Mouse (Mus musculus) CD4-positive, CD25-positive, alpha-beta regulatory T cell, adult 4 months (primary cell): ENCODE measurements around the gene Fam193b. TPM values are rescaled to one million over a fixed set of nuclear protein-coding genes. Genes with fewer than 3 reads are reported as not detected.
"Not testable (repeated sequence)": the region's sequence is repeated elsewhere in the genome, so short reads cannot be mapped to it uniquely, and the experiment has no call there.

Experiments used
- ATAC-seq: one replicate; pipeline ENCODE4 v1.8.0; 2017
- polyA plus RNA-seq, 2 experiments: library from polyadenylated mRNA; unstranded; fragments of 100-300 nt; shearing (Covaris generic); gene quantifications; one replicate each; pipeline ENCODE4 v1.2.1; 2017

Gene Fam193b
- polyA plus RNA-seq, 2 experiments from 2014 or later: 36.3 to 40.2 TPM

GRCm38 (mm10) chr13:55570286-55570973 is 490 bp downstream of the Fam193b start:
- ATAC-seq: peak; percentile 15

DNA sequence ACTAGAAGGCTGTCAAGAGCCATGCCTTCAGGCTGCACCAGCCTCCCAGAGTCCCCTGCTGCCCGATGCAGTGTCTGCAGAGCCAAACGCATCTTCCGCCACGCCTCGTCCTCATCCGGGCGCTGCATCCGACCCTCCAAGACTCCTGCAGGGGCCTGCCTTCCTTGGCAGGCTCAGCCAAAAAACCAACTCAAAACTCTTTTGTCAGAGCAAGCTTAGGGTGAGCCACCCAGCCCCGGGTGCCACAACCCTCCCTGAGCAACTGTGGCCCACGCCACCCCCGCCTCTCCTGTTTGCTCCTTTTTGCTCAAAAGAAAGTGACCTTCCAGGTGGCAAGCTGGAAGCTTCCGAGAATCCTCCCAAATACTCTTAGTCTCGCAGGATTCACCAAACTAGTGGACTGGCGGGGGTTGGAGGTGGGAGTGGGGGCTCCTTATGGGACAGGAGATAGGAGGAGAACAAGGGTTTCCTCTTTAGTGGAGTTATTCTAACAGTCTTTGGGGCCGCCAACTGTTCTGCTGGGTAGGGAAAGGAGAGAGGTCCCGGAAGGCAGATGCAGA is 1.1 kb downstream of the Fam193b start:
- no peak for ATAC-seq

DNA sequence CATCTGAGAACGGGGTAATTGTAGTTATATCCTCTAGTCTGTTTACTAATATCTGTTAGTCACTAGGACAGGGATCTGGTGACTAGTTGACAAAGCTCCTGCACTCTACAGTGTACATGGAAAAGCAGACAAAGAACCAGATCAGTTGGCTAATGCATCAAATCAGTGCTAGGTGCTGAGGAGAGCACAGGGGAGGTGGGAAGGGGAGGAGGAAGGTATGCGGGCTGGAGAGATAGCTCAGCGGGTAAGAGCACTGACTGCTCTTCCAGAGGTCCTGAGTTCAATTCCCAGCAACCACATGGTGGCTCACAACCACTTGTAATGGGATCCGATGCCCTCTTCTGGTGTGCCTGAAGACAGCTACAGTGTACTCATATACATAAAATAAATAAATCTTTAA is 2.4 kb downstream of the Fam193b start:
- ATAC-seq: not testable (repeated sequence)

DNA sequence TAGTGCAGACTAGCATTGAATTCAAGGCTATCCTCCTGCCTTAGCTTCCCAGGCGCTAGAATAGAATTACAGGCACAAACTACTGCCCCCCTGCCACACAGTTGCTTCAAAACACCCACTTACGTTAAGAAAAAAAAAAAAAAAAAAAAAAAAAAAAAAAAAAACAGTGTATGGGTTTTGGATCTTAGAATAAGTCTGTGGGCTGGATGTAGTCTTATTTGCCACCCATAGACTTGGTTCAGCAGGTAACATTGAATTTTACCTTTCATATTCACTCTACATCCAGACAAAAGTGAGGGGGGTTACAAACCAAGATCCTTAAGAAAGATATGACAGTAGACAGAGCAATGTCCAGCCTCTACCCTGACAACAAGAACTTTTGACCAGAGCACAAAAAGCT is 3.0 kb downstream of the Fam193b start:
- ATAC-seq: no peak

DNA sequence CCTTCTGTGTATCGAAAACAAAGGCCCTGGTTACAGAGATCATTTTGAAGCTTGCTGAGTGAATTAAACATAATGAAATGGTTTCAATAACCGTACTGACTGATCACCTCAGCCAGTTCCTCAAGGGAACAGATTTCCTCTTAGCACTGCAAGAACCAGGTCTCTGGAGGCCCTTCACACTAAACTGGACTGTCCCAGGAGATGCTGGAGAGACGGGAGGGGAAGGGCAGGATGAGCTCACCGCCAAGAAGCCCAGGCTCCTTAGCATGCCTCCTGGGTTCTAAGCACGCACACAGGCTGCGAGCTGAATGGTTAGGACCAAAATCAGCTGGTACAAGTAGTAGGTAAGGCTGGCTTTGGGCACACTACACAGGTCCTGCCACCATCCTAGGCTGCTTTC is 3.9 kb downstream of the Fam193b start:
- ATAC-seq: no peak

DNA sequence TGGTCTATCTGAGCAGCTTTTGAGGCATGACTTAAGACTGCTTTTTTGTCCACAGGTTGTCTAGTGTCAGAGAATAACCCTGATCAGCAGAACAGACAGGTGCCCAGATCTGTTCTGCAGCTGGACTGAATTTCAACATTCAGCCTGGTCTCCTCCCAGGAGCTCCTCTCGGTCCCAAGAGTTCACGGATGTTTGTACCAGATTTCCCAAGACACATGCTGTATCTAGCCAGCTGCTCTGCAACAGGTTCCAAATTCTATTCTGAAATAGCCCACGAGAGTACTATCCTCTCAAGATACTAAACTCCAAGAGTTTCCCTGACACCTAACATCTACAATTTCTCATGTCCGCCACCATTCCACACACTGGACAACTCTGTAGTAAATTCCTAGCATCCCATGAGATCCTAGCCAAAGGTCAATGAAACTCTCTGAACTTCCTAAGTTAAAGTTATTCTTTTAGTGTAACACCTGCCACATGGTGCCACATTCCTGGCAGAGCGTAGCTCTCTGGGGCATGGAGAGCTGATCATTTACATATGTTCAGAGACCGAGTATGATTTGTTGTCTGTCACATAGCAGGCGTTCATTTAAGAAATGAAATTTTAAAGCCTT is 7.5 kb downstream of the Fam193b start:
- no peak for ATAC-seq

- no peak for ATAC-seq
Measured at GRCm38 (mm10) chr13:55557499-55557898, 13.4 kb downstream of the Fam193b start.

GRCm38 (mm10) chr13:55555921-55556320 is 15.0 kb downstream of the Fam193b start:
- ATAC-seq: no peak

GRCm38 (mm10) chr13:55549061-55549460 is 21.9 kb downstream of the Fam193b start:
- ATAC-seq: no peak

- ATAC-seq: no peak
Measured at GRCm38 (mm10) chr13:55548426-55548825, 22.5 kb downstream of the Fam193b start.

- no peak for ATAC-seq
Measured at GRCm38 (mm10) chr13:55547916-55548315, 23.0 kb downstream of the Fam193b start.

GRCm38 (mm10) chr13:55544792-55545191 is 26.1 kb downstream of the Fam193b start:
- ATAC-seq: no peak

DNA sequence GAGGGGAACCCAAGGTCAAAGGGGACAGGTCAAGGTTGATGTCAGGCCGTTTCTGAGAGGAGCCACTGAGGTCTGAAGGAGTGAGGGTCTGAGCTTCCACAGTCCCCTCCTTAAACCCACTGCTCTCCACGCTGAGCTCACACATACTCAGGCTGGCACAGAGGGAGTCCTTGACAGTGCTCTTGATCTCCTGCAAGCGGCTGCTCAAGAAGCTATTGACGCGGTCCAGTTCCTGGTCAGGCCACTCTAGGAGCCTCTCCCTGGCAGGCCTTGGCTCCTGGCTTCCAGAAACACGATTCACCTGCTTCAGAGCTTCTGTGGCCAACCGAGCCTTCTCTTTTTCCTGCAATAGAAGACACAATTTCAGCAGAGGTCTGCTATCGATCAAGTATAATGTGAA is 27.5 kb downstream of the Fam193b start:
- no peak for ATAC-seq

- no peak for ATAC-seq
Measured at GRCm38 (mm10) chr13:55542891-55543290, 28.0 kb downstream of the Fam193b start.

- no peak for ATAC-seq
Measured at GRCm38 (mm10) chr13:55540933-55541332, 30.0 kb downstream of the Fam193b start.

DNA sequence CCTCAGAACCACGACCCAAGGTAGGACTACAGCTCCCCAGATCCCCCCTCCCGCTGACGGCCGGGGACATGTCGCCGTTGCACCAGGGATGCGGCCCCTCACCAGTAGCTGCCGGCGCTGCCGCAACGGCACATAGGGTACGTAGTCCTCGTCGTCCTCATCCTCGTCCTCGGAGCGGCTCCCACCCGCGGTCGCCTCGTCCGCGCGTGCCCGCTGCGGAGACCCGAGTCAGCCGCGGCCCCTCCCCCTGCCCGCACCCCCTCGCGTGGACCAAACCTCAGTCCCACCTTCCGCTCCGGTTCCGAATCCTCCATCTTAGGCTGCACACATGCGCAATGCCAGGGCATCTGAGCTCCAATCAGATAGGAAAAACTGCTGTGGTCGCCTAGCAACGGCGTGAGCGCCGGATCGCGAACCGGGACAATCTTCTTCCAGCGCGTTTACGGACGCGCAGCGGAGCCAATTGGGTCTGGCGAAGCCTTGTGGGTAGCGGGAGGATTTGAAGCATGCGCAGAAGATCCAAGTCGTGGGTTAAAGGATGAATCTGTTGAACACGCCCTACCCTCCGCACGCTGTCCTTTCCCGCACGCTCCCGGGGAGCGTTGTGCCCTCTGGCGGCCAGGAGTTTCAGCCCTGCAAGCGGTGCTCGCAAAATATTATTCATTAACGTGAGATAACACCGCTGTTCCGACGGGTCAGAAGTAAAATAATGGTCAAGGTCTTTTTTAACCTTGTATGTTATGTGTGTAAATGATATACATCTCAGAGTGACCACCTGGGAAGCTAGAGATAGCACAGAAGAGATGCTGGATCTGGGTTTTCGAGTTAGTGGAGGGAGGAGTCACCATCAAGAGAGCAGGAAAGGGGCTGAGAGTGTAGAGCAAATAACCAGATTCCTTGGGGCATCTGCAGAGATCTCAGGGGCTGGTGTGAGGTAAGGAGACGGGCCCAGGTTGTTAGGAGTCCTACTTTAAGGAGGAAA is 34.4 kb downstream of the Fam193b start, which contains the start of gene Ddx41:
Gene Ddx41, minus strand, starts transcription at position 465 of the 982 bp plus-strand sequence.
- peak; percentile 94 for ATAC-seq

- no peak for ATAC-seq
Measured at GRCm38 (mm10) chr13:55535796-55536193, 35.1 kb downstream of the Fam193b start.

GRCm38 (mm10) chr13:55535191-55535590 is 35.7 kb downstream of the Fam193b start:
- ATAC-seq: no peak

- no peak for ATAC-seq
Measured at GRCm38 (mm10) chr13:55529198-55529915, 41.6 kb downstream of the Fam193b start, which contains the start of gene Dok3. Dok3 (minus strand) TSS chr13:55529296.

- no peak for ATAC-seq
Measured at GRCm38 (mm10) chr13:55527834-55528772, 42.8 kb downstream of the Fam193b start.

GRCm38 (mm10) chr13:55527212-55527611 is 43.7 kb downstream of the Fam193b start:
- ATAC-seq: no peak
